Mouse (Mus musculus) Patski (cell line): ENCODE measurements at regions not wholly inside any gene's neighbourhood (a gene's known extent, or its start where the extent isn't known, plus 50 kb on each side); places are given as distances from the start of the nearest gene placed in this dataset.

Source experiments
- ATAC-seq: fragments of 100-300 bp; one replicate; pipeline ENCODE4 v1.8.0; 2021
- CTCF ChIA-PET: fragments of 350-600 bp; sonication (Branson Sonifier 250); formaldehyde crosslinking; loops from one replicate; lab custom pipeline; 2022; ENCODE audit warnings: inconsistent platforms; lab: Charles Lee
- POLR2A ChIA-PET: fragments of 350-600 bp; sonication (Branson Sonifier 250); formaldehyde crosslinking; loops from one replicate; lab custom pipeline; 2022; ENCODE audit warnings: antibody characterized with exemption, inconsistent platforms; lab: Charles Lee
- DNase-seq: peaks from one replicate; pipeline ENCODE4 v3.0.0-alpha.2; 2011; ENCODE audit warnings: low read depth, low spot score
- H3K27me3 ChIP-seq: fragments of 371-371 bp; one replicate; pipeline ENCODE4 v1.5.1; 2021
- CTCF ChIP-seq: fragments of 100-300 bp; IDR thresholded peaks from one replicate; pipeline ENCODE4 v1.5.1; 2021
- in situ Hi-C: fragments of 300-500 bp; cut with MboI; formaldehyde crosslinking; loops from 3 replicates; pipeline ENCODE4 v1.11.1; 2018; ENCODE audit warnings: low pct_unique_long_range_greater_than_20kb, mixed read lengths

- CTCF ChIA-PET = no interaction called here
- POLR2A ChIA-PET = no interaction called here
- ATAC-seq (no peak), DNase-seq (no peak)
- no peak for TF ChIP-seq CTCF
- in situ Hi-C loops = loop anchor here (10.0 kb wide), 1 partner anchor 753 kb away; no protein-coding TSS in a partner anchor
- no peaks in the 10 kb centered on the region for H3K27me3 ChIP-seq
Measured at GRCm38 (mm10) chr1:190042197-190042596, 120.0 kb upstream of the Smyd2 start.

- ATAC-seq = no peak
- DNase-seq = no peak
- in situ Hi-C loops = loop anchor here (10.0 kb wide), 1 partner anchor 754 kb away; no protein-coding TSS in a partner anchor
- H3K27me3 ChIP-seq = peaks cover 3% of the 10 kb centered on the region
- POLR2A ChIA-PET = no interaction called here
- TF ChIP-seq CTCF = no peak
- CTCF ChIA-PET = interaction anchor here (0.6 kb wide), 1 partner anchor 10 kb away, joined by 3 read pairs; no protein-coding TSS in a partner anchor
Measured at GRCm38 (mm10) chr1:190041096-190041706, 119.0 kb upstream of the Smyd2 start.

GRCm38 (mm10) chr1:190038046-190038445, 115.9 kb upstream of the Smyd2 start:
- peaks cover 3% of the 10 kb centered on the region for H3K27me3 ChIP-seq
- no peak for DNase-seq
- ChIA-PET POLR2A (no interaction called here), CTCF (no interaction called here)
- no peak for ATAC-seq
- in situ Hi-C loops = no loop called here
- no peak for TF ChIP-seq CTCF

- peaks cover 3% of the 10 kb centered on the region for H3K27me3 ChIP-seq
- no peak for ATAC-seq
- ChIA-PET CTCF (no interaction called here), POLR2A (no interaction called here)
- TF ChIP-seq CTCF = no peak
- no peak for DNase-seq
- in situ Hi-C loops = no loop called here
Measured at GRCm38 (mm10) chr1:190036726-190037125, 114.6 kb upstream of the Smyd2 start.

GRCm38 (mm10) chr1:190035935-190036334, 113.8 kb upstream of the Smyd2 start:
- POLR2A ChIA-PET = no interaction called here
- peaks cover 3% of the 10 kb centered on the region for H3K27me3 ChIP-seq
- DNase-seq = no peak
- TF ChIP-seq CTCF = no peak
- ATAC-seq = no peak
- in situ Hi-C loops = no loop called here
- CTCF ChIA-PET = no interaction called here

- ATAC-seq = no peak
- in situ Hi-C loops = no loop called here
- peaks cover 3% of the 10 kb centered on the region for H3K27me3 ChIP-seq
- no peak for DNase-seq
- CTCF ChIA-PET = no interaction called here
- POLR2A ChIA-PET = interaction anchor here (0.6 kb wide), 1 partner anchor 9 kb away, joined by 3 read pairs; no protein-coding TSS in a partner anchor
- no peak for TF ChIP-seq CTCF
Measured at GRCm38 (mm10) chr1:190034091-190034490, 111.9 kb upstream of the Smyd2 start.

- peaks cover 10% of the 10 kb centered on the region for H3K27me3 ChIP-seq
- DNase-seq = no peak
- TF ChIP-seq CTCF = no peak
- CTCF ChIA-PET = no interaction called here
- POLR2A ChIA-PET = no interaction called here
- no peak for ATAC-seq
- in situ Hi-C loops = no loop called here
Measured at GRCm38 (mm10) chr1:190027536-190027935, 105.4 kb upstream of the Smyd2 start.

- POLR2A ChIA-PET = no interaction called here
- DNase-seq = no peak
Measured at GRCm38 (mm10) chr1:190009466-190009865, 87.3 kb upstream of the Smyd2 start.

GRCm38 (mm10) chr1:190007271-190007670, 85.1 kb upstream of the Smyd2 start:
- CTCF ChIA-PET = no interaction called here
- ATAC-seq (no peak), DNase-seq (no peak)
- no peak for TF ChIP-seq CTCF
- no peaks in the 10 kb centered on the region for H3K27me3 ChIP-seq
- POLR2A ChIA-PET = no interaction called here
- in situ Hi-C loops = no loop called here

More at GRCm38 (mm10) chr1:190009466-190009865, 87.3 kb upstream of the Smyd2 start:
- H3K27me3 ChIP-seq = no peaks in the 10 kb centered on the region
- CTCF ChIA-PET = no interaction called here
- in situ Hi-C loops = no loop called here
- no peak for ATAC-seq
- no peak for TF ChIP-seq CTCF

- TF ChIP-seq CTCF = no peak
- H3K27me3 ChIP-seq = peaks cover 15% of the 10 kb centered on the region
- ChIA-PET POLR2A (interaction anchor here (1.1 kb wide), 1 partner anchor 22 kb away, joined by 3 read pairs; no protein-coding TSS in a partner anchor), CTCF (interaction anchor here (1.5 kb wide), 1 partner anchor 9 kb away, joined by 3 read pairs; no protein-coding TSS in a partner anchor)
- ATAC-seq = no peak
- in situ Hi-C loops = no loop called here
- DNase-seq = no peak
Measured at GRCm38 (mm10) chr1:190001084-190001483, 78.9 kb upstream of the Smyd2 start.

- ATAC-seq (no peak), DNase-seq (no peak)
- in situ Hi-C loops = no loop called here
- no peak for TF ChIP-seq CTCF
- ChIA-PET POLR2A (no interaction called here), CTCF (no interaction called here)
- H3K27me3 ChIP-seq = peaks cover 29% of the 10 kb centered on the region
Measured at GRCm38 (mm10) chr1:189993706-189994105, 71.5 kb upstream of the Smyd2 start.
